Comparison of ENCODE assay signal across 8 mouse cellular contexts in the genomic region with DNA sequence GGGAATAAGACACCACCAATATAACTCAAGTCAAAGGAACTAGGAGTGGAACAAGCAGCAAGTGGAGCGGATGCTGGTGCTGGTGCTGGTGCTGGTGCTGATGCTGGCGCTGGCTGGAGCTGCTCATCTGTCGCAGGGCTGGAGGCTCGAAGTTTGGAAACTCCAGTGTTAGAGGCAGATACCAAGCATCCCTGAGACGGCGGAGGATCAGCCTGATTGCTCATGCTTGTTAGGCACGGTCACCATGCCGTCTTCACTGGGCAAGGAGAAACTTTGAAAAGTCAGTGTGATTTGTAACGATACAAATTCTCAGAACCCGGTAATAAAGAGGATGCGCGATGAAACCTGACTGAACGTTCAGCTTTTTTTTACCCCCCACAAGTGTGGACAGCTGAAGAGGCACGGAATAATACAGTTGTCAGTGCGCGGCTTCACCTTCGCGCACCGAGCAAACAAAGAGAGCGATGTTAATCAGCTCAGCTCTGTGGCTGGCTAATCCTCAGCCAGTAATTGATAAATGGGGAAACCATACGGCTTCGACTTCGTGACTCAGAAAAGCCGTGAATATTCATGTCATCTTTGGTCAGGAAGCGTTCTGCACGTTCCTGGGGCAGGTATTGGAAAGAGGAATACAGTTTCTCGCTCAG.
A peak's percentile ranks its signal among the peaks of the same experiment; 100 is the strongest.
DNase-seq lines count a peak whose midpoint lies in the region; ATAC-seq and TF ChIP-seq lines count a peak whose summit lies in the region.

No protein-coding gene starts in this region.

- peaks cover 32% of the 10 kb centered on the region for H3K27me3 ChIP-seq in limb, embryonic 12.5 days

- H3K27ac ChIP-seq in limb, embryonic 12.5 days = no peak overlapping the region
- H3K27ac ChIP-seq in olfactory bulb, adult 2 months (ENCODE audit: insufficient read depth, low read depth, low read length) = no peak overlapping the region

- TF ChIP-seq CTCF in olfactory bulb, adult 2 months (IDR thresholded peaks at IDR 0.05; ENCODE audit: insufficient read depth, low read depth, low read length) = no peak

- TF ChIP-seq POLR2A in olfactory bulb, adult 2 months (IDR thresholded peaks at IDR 0.05; ENCODE audit: insufficient read depth, low read depth, low read length) = no peak

- H3K4me2 ChIP-seq in limb, embryonic 12.5 days = peak overlapping the region; percentile 88

- 8% methylated on average over 27 of the region's 27 CpGs for WGBS in limb, embryonic 12.5 days
- WGBS in olfactory bulb, adult 2 months = 3% methylated on average over 27 of the region's 27 CpGs

- peak; percentile 7 to 14 for DNase-seq in cerebellum, postnatal 25 days
- no peak for DNase-seq in cerebellum, adult 18-20 months
- DNase-seq in right cerebral cortex, postnatal 25 days = peak; percentile 10
- DNase-seq in right cerebral cortex, postnatal 14 days = no peak
- no peak for DNase-seq in cerebellum, adult 9-10 months
- DNase-seq in lung, adult 18-20 months = no peak

- peak overlapping the region; percentile 43 for H3K4me3 ChIP-seq in limb, embryonic 12.5 days (replicated peaks)
- H3K4me3 ChIP-seq in olfactory bulb, adult 2 months (ENCODE audit: insufficient read depth, low read depth, low read length) = peak overlapping the region; percentile 21

- ATAC-seq in limb, embryonic 12.5 days (ENCODE audit: insufficient number of reproducible peaks, insufficient read depth, low FRiP score, low TSS enrichment, low read depth) = 0 out of 2 replicates have a peak, but pooled peaks have one; percentile 37

- no peaks in the 10 kb centered on the region for H3K9me3 ChIP-seq in limb, embryonic 12.5 days

- no peaks in the 10 kb centered on the region for H3K36me3 ChIP-seq in limb, embryonic 12.5 days

- peak overlapping the region; percentile 45 for H3K9ac ChIP-seq in limb, embryonic 12.5 days (replicated peaks)

- peaks cover 2% of the 10 kb centered on the region; the same call in 1 of the 2 replicates for H3K4me1 ChIP-seq in limb, embryonic 12.5 days (replicated peaks)
- peaks cover 8% of the 10 kb centered on the region for H3K4me1 ChIP-seq in olfactory bulb, adult 2 months (ENCODE audit: control insufficient read depth, insufficient read depth, low read length)

Comparison
In these comparisons a context has a peak if more than half of its experiments do, and no peak if none do; other contexts are left out.
1. DNase-seq: peak in cerebellum, postnatal 25 days (2 of 2) and right cerebral cortex, postnatal 25 days (single experiment); none in cerebellum, adult 18-20 months (0 of 2), right cerebral cortex, postnatal 14 days (single experiment), cerebellum, adult 9-10 months (single experiment) and lung, adult 18-20 months (0 of 2).